Mouse (Mus musculus) brain, adult 2 months (tissue): ENCODE measurements at regions not wholly inside any gene's neighbourhood (a gene's known extent, or its start where the extent isn't known, plus 50 kb on each side); places are given as distances from the start of the nearest gene placed in this dataset.

ENCODE experiments used
- DNase-seq: peaks from one replicate; pipeline ENCODE4 v3.0.0; 2011; ENCODE audit warnings: low read depth, low spot score

GRCm38 (mm10) chr6:53765302-53765701 is 55.3 kb downstream of the Tril start:
- DNase-seq = no peak

GRCm38 (mm10) chr6:53762586-53762985 is 58.0 kb downstream of the Tril start:
- no peak for DNase-seq

DNA sequence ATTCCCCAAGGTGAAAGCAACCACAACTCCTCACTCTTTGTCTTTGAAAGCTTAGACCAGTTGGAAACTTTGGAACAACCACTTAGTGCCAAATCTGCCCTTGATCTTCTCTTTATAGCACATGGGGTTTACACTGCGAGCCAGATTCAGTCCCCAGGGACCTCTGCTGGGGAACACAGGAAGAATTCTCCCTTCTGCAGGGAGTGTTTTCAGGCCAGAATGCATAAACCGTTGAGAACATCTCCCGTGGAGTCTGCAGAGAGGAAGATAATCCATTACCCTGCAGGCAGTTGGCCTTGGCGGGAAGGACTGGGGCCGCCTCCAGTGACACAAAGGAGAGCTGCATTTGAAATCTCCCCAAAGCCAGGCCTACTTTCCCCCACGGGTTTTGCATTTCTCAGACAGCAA is 60.0 kb downstream of the Tril start:
- DNase-seq = peak; percentile 50

DNA sequence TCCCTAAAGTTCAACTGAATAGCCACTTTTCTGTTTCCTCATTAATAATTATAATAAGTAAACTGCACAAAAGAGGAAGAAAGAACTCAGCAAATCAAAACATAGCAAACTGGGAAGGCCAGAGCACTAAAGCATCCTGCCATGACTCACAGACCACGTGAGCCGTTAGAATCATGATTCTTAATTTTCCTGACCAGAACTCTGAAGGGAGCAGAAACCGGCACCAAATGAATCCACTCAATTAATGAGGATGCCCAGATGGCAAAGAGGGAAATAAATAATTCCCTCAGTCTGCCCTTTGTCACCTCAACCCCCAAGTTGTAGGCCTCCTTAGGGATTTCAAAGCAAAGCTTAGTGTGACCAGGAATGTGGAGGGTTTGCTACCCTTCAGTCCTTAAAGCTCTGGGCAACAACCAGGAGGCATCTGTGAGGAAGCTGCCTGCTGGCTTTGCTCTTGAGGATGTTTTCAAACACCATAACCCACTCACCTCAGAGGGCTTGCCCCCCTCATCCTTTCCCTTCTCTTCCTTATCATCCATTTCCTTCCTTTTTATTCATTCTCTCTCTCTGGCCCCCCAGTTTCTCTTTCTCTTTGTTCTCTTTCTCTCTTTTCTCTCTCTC is 60.8 kb downstream of the Tril start:
- peak; percentile 30 for DNase-seq

- no peak for DNase-seq
These were observed 66.3 kb downstream of the Tril start for GRCm38 (mm10) chr6:53754366-53754765.

DNA sequence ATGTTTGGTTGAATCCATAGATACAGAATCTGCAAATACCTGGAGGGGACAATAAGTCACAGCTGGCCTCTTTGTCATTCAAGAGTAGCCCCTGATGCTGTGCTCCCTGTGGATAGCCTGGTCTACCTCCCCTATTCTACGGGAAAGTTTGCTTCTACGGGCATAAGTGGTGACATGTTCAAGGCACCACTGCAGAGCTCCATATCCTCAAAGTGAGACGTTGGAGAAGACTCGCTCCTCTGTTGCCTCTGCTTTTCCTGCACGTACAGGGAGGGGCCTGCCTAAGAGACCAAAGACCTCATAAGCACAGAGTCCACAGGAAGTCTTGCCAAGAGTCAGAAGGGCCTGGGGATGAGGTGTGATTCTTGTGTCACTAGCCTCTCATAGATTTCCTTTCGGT is 70.1 kb downstream of the Tril start:
- no peak for DNase-seq
